Mouse (Mus musculus): ENCODE results near the gene Olfr1099.

Olfr1099 gene

DNA sequence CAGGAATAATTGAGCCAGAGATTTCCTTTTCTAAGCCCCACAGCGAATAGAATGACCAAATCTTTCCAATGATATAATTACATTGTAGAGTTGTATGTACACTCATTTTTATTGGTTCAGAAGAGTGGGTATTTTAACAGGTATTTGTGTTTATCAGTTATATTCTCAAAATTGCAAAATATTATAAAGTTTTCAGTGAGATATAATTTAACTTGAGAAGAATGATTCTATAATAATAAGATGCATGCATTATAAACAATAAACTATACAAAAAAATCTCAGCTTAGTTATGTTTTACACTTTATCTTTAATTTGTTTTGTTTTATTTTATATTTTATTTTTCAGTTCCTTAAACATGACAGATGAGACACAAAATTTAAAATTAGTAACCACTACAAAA, at the start of gene Olfr1099:
Gene Olfr1099, minus strand, starts transcription at position 101 of the 400 bp plus-strand sequence.
- no peak for DNase-seq

DNA sequence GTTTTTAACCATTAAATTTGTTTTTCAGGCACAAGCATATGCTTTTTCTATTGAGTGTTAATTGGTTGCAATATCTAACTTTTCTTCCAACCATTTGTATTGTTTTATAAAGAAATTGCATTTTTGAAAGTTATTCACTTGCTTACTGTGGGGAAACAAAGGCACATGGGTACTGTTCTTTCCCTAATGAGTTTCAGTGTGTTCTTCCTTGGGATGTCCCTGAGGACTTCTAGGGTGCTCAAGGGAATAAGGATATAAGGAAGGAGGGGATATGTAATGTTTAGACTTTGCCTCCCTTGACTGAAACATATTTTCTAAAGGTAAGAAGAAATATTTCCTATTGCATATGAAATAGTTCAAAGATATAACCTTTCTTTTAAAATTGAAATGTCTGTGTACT, 37.6 kb upstream of the Olfr1099 start, which contains the start of gene Olfr1102:
Gene Olfr1102, plus strand, starts transcription at position 301 of the 400 bp plus-strand sequence.
- no peak for DNase-seq

DNA sequence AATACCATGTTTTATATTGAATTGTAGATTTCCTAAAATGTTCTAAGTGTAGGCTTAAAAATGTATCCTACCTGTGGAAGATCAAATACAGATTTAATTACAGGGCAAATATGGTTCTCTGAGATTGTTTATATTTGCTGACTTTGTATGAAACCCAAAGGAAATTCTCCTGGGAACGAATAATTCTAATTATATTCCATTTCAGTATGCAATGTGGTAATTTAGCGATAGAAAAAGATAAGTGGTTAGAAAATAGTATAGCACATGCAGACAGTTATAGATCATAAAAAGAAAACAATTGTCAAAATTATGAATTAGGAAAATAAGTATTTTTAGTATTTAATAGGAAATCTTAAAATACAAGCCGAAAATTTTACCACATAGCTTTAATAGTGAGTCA, 30.6 kb upstream of the Olfr1099 start, which contains the start of gene Olfr1101:
Gene Olfr1101, minus strand, starts transcription at position 101 of the 400 bp plus-strand sequence.
- DNase-seq: no peak

DNA sequence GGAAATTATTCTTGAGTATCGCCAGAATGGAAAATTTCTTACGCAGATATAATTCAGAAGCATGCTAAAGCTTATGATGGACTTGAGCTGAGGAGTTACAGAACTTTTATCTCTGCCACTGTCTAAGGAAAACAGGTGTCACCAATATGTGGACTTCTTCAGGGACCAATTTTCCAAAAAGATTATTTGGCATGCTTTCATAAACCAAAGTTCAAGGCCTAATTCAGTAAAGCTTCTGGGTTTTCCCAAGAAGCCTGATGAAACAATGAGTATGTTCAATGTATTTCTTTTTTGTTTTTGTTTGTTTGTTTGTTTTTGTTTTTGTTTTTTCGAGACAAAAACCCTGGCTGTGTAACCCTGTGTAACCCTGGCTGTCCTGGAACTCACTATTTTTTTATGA, 19.4 kb upstream of the Olfr1099 start, which contains the start of gene Olfr1100:
Gene Olfr1100, minus strand, starts transcription at position 101 of the 400 bp plus-strand sequence.
- DNase-seq: no peak

DNA sequence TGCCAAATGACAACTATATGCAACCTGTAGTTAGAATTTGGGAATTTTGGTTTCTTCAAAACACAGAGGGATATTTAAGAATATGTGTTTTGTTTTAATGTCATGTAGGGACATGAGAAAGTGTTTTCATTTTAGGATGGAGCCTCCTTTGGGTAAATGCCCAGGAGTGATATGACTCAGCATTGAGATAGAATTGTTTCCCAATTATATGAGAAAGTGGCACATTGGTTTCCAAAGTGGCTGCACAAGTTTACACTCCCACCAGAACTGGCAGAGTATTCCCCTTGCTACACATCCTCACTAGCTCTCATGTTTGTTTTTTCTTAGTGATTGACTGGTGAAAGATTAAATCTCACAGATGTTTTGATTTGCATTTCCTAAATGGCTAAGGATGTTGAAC, 33.9 kb downstream of the Olfr1099 start:
- DNase-seq: no peak

DNA sequence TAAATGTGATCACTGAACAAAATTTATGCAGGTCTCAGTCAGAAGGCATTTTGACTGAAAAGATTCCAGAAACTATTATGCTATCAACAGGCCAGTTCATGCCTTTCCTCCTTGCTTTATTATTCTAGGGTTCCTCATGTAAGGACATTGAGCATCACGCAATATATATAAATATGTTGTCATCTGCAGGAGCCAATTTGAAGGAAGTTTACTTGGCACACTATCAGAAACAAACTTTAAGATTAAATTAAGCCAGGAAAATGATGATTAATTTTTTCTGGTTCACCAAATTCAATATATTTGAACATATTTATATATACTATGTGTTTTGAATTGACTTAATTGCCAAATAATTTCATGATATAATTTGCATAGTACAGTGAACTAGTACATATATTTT, 36.0 kb downstream of the Olfr1099 start, which contains the start of gene Olfr1098:
Gene Olfr1098, minus strand, starts transcription at position 101 of the 400 bp plus-strand sequence.
- DNase-seq: no peak

DNA sequence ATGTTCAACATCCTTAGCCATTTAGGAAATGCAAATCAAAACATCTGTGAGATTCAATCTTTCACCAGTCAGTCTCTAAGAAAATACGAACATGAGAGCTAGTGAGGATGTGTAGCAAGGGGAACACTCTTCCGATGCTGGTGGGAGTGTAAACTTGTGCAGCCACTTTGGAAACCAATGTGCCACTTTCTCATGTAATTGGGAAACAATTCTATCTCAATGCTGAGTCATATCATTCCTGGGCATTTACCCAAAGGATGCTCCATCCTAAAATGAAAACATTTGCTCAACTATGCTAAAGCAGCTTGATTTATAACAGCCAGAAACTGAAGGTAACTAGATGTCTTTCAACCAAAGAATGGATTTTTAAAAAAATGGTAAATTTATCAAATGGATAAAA, 54.8 kb downstream of the Olfr1099 start:
- DNase-seq: no peak
